Mouse (Mus musculus): ENCODE results near the gene Cox6b2. TPM values are rescaled to one million over a fixed set of nuclear protein-coding genes. Genes with fewer than 3 reads are reported as not detected.
A peak's percentile ranks its signal among the peaks of the same experiment; 100 is the strongest.

Cox6b2 gene
- total RNA-seq, 2 experiments from 2014 or later = 7.3 to 8.8 TPM

DNA sequence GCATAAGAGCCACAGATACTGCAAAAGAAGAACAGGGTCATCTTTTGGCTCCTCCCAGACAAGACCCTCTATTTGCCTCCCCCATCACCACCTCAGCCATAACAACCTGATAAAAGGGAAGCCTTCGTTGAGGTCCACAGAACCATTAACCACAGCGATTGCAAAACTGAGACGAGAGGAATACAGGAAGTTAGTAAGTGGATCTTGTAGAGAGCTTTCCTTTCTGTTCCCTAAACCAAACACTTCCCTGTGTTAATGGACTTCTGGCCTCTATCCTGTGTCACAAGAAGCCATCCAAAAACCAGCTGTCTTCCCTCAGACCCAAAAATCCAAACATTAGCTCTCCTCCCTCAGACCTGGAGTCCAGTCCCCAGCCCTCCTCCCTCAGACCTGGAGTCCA is 28.5 kb downstream of the Cox6b2 start:
- intact Hi-C loops (cut with DNase I) = no loop called here
- DNase-seq = no peak

DNA sequence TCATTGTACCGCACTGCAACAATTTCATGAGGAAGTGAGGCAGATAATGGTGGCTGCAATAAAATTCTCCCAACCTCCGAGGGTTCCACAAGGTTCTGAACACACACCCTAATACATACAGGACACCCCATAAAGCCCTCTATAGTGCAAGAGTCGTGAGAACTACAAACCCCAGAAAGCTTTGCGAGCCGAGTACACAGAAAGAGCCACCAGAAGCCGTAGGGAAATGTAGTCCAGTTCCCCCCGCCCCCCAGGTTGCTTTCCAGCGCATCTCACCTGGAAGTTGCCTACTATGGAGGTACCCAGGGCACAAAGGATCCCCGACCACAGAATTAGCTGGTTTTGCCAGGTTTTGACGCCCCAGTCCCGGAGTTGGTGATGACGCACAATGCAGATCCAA is 29.4 kb downstream of the Cox6b2 start:
- peak; percentile 42 for DNase-seq
- intact Hi-C loops (cut with DNase I) = no loop called here

DNA sequence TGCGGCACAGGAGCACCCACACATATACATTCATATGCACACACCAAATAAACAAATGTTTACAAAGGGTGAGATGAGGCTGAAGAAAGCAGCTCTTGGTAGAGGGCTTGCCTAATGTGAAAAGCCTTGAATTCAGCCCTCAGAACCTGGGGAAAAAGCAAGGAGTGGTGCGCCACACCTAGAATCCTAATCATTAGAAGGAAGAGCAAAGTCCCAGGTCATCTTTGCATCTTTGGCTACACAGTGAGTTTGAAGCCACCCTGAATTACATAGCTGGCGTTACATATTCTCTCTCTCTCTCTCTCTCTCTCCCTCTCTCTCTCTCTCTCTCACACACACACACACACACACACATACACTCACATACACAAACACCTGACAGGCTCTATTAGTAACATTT is 33.6 kb downstream of the Cox6b2 start:
- no peak for DNase-seq
- intact Hi-C loops (cut with DNase I) = no loop called here

DNA sequence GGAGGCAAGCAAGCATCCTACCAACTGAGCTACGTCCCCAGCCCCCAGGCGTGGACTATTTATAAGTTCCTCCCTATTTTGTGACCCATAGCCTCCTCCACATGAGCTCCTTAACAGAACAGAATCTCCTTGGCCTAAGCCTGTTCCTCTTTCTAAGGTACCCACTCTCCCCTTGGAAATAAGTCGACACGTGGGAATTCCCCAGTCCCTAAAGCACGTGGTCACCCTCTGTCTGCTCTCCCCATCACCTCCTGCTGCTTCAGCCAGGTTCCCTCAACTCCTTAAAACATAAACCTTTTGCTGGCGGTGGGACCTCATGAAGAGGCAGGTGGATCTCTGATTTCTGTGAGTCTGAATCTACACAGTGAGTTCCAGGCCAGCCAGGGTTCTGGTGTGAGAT is 35.9 kb downstream of the Cox6b2 start:
- no peak for DNase-seq
- intact Hi-C loops (cut with DNase I) = no loop called here

DNA sequence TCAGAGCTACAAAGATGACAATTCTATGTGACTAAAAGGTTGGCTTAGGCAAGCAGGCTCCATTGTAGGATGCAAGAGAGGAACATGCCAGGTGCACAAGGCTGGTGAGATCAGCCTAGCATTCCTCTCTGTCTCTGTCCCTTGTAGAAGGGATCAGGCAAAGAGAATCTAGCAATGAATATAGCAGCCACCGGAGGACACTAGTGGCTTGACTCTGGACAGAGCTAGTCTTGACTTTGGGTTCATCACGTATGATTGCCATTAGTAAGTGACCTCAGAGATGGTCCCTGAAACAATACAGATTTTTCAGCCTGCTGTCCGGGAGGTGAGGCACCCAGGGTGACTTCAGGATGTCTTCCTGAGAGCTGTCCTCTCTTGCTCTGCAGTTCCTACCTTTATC is 40.3 kb downstream of the Cox6b2 start:
- intact Hi-C loops (cut with DNase I) = no loop called here
- DNase-seq = no peak

DNA sequence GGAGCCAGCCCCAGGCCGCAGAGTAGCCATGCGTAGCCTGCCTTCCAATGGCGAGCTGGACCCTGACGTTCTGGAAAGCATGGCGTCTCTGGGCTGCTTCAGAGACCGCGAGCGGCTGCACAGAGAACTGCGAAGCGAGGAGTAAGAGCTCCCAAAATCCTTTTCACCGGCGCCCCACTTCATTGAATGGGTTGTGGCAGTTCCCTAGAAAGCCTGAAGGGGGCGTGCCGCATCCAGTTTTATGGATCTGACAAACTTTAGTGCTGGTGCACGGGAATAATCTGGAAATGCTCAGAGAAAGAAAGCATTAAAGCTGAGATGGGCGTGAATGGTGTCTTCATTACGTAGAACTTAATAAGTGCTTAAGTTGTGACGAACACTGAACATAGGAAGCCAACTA is 47.8 kb downstream of the Cox6b2 start:
- peak; percentile 58 for DNase-seq
- intact Hi-C loops (cut with DNase I) = loop anchor here (10.0 kb wide), 1 partner anchor 90 kb away; the partner anchor contains the start of gene Rpl28

DNA sequence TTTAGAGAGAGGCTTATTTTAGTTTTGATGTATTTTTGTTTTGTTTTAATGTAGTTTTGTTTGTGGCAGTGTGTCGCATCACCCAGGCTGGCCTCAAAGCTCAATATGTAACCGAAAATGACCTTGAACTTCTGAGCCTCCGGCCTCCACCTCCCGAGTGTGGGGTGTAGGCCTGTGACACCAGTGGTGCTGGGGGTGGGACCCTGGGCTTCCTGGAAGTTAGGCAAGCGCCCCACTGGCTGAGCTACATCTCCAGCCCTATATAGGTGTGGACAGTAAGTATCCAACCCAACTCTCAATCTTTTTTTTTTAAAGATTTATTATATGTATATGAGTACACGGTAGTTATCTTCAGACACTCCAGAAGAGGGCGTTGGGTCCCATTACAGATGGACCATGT is 49.7 kb downstream of the Cox6b2 start:
- intact Hi-C loops (cut with DNase I) = loop anchor here (10.0 kb wide), 1 partner anchor 92 kb away; the partner anchor contains the start of gene Rpl28
- no peak for DNase-seq

DNA sequence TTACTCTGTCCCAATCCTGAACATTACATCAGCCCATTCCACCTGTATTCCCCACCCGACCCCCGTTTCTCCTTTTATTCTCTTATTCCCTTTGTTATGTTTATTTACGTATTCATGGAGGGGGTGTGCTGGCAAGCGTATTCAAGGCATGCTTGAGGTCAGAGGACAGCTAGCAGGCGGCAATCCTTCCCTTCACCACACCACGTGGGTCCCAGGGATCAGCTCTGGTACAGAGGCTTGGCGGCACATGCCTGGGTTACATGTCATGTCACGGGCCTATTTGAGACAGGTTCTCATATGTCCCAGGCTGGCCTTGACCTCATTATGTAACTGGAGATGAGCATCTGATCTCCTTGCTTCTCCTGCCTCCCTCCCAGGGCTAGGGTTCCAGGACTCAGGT is 50.6 kb downstream of the Cox6b2 start:
- intact Hi-C loops (cut with DNase I) = loop anchor here (10.0 kb wide), 1 partner anchor 92 kb away; the partner anchor contains the start of gene Rpl28

More for the DNA sequence above, 50.6 kb downstream of the Cox6b2 start:
- no peak for DNase-seq

Other genes with a start within 250 kb of the Cox6b2 start
- gene Tnnt1, start 236.7 kb downstream of the Cox6b2 start, total RNA-seq (2021) = 1 to 10 TPM in 1 of 2 experiments, under 1 TPM in 1; 0.89 to 1.0 TPM
- 1 to 10 TPM; 1.8 to 2.0 TPM for gene Tnni3, start 228.9 kb downstream of the Cox6b2 start, total RNA-seq (2021)
- under 1 TPM; 0.50 to 0.77 TPM for gene Dnaaf3, start 220.6 kb downstream of the Cox6b2 start, total RNA-seq (2021)
- 100 to 1,000 TPM; 205 to 208 TPM for gene Syt5, start 205.6 kb downstream of the Cox6b2 start, total RNA-seq (2021)
- gene Ptprh, start 149.1 kb downstream of the Cox6b2 start, total RNA-seq (2021) = 1 to 10 TPM; 1.7 to 2.1 TPM
- 10 to 100 TPM; 12.5 to 14.8 TPM for gene Tmem86b, start 121.7 kb downstream of the Cox6b2 start, total RNA-seq (2021)
- gene Ppp6r1, start 94.1 kb downstream of the Cox6b2 start, total RNA-seq (2021) = 10 to 100 TPM; 87.9 to 89.1 TPM
- 100 to 1,000 TPM in 1 of 2 experiments, 10 to 100 TPM in 1; 99.7 to 111 TPM for gene Hspbp1, start 68.0 kb downstream of the Cox6b2 start, total RNA-seq (2021)
- 100 to 1,000 TPM; 258 to 262 TPM for gene Brsk1, start 62.5 kb downstream of the Cox6b2 start, total RNA-seq (2021)
- gene Tmem150b, start 27.8 kb downstream of the Cox6b2 start, total RNA-seq (2021) = not detected
- 10 to 100 TPM; 53.2 to 58.9 TPM for gene Kmt5c, start 13.0 kb downstream of the Cox6b2 start, total RNA-seq (2021)
- not detected for gene Fam71e2, start 18.2 kb upstream of the Cox6b2 start, total RNA-seq (2021)
- gene Il11, start 29.8 kb upstream of the Cox6b2 start, total RNA-seq (2021) = 1 to 10 TPM in 1 of 2 experiments, under 1 TPM in 1; 0.82 to 1.2 TPM
- gene Tmem190, start 29.8 kb upstream of the Cox6b2 start, total RNA-seq (2021) = not detected
- gene Tmem238, start 36.6 kb upstream of the Cox6b2 start, total RNA-seq (2021) = 1 to 10 TPM; 5.5 to 6.0 TPM
- gene Rpl28, start 39.8 kb upstream of the Cox6b2 start, total RNA-seq (2021) = 100 to 1,000 TPM; 603 to 645 TPM
- gene Ube2s, start 59.5 kb upstream of the Cox6b2 start, total RNA-seq (2021) = 100 to 1,000 TPM; 176 to 203 TPM
- 100 to 1,000 TPM; 112 to 126 TPM for gene Shisa7, start 91.6 kb upstream of the Cox6b2 start, total RNA-seq (2021)
- 1 to 10 TPM; 1.2 to 1.9 TPM for gene Isoc2b, start 117.2 kb upstream of the Cox6b2 start, total RNA-seq (2021)
- 1 to 10 TPM; 6.2 to 6.5 TPM for gene Isoc2a, start 124.1 kb upstream of the Cox6b2 start, total RNA-seq (2021)
- gene Gm36210, start 153.4 kb upstream of the Cox6b2 start, total RNA-seq (2021) = under 1 TPM; 0.50 to 0.74 TPM
- gene Zfp628, start 162.1 kb upstream of the Cox6b2 start, total RNA-seq (2021) = 10 to 100 TPM; 21.1 to 21.4 TPM
- gene Nat14, start 168.9 kb upstream of the Cox6b2 start, total RNA-seq (2021) = 10 to 100 TPM; 50.8 to 51.5 TPM
- 1 to 10 TPM; 3.1 to 3.6 TPM for gene Ssc5d, start 172.7 kb upstream of the Cox6b2 start, total RNA-seq (2021)
- gene Sbk2, start 211.3 kb upstream of the Cox6b2 start, total RNA-seq (2021) = not detected
- gene Sbk3, start 218.1 kb upstream of the Cox6b2 start, total RNA-seq (2021) = 1 to 10 TPM; 1.4 to 1.5 TPM
- gene Zfp579, start 243.1 kb upstream of the Cox6b2 start, total RNA-seq (2021) = 10 to 100 TPM; 58.7 to 61.7 TPM

Data from left cerebral cortex, postnatal 4 days (tissue).